Mouse (Mus musculus) forebrain, embryonic 16.5 days (tissue): ENCODE measurements at regions not wholly inside any gene's neighbourhood (a gene's known extent, or its start where the extent isn't known, plus 50 kb on each side); places are given as distances from the start of the nearest gene placed in this dataset.

Experiments
- ATAC-seq: fragments of 200-750 bp; cut with Nextera tagmentation; 2 replicates; pipeline ENCODE4 v1.8.0; 2017; ENCODE audit warnings: mild to moderate bottlenecking, moderate library complexity
- H3K27ac ChIP-seq: fragments of 300-500 bp; sonication (generic); 2 replicates; pipeline ENCODE4 v1.5.1; 2014; ENCODE audit warnings: low read length, control low read depth
- H3K27me3 ChIP-seq: fragments of 300-500 bp; sonication (generic); replicated peaks from 2 replicates; pipeline ENCODE4 v1.6.1; 2014; ENCODE audit warnings: low read length; ENCODE audit not compliant: control insufficient read depth, insufficient read depth
- H3K36me3 ChIP-seq: fragments of 300-500 bp; sonication (generic); 2 replicates; pipeline ENCODE4 v1.6.1; 2014; ENCODE audit not compliant: control insufficient read depth, insufficient read depth
- H3K4me1 ChIP-seq: fragments of 300-500 bp; sonication (generic); replicated peaks from 2 replicates; pipeline ENCODE4 v1.6.1; 2014; ENCODE audit warnings: low read length; ENCODE audit not compliant: control insufficient read depth, insufficient read depth
- H3K4me2 ChIP-seq: fragments of 300-500 bp; sonication (generic); 2 replicates; pipeline ENCODE4 v1.6.1; 2014; ENCODE audit warnings: mild to moderate bottlenecking, low read length, control low read depth
- H3K4me3 ChIP-seq: fragments of 300-500 bp; sonication (generic); replicated peaks from 2 replicates; pipeline ENCODE4 v1.5.1; 2014; ENCODE audit warnings: mild to moderate bottlenecking, low read length, control low read depth
- H3K9ac ChIP-seq: fragments of 300-500 bp; sonication (generic); replicated peaks from 2 replicates; pipeline ENCODE4 v1.6.1; 2014; ENCODE audit warnings: low read depth, low read length, control low read depth
- H3K9me3 ChIP-seq: fragments of 300-500 bp; sonication (generic); 2 replicates; pipeline ENCODE4 v1.6.1; 2016; ENCODE audit warnings: low read length; ENCODE audit not compliant: control insufficient read depth
- WGBS: fragments of 180-500 bp; shearing (Covaris S2); extraction: QIAGEN DNeasy Blood & Tissue Kit; methylation state at CpG from one replicate; pipeline ENCODE4 v1.1.7; 2014; 5-methylcytosine and 5-hydroxymethylcytosine counted together

DNA sequence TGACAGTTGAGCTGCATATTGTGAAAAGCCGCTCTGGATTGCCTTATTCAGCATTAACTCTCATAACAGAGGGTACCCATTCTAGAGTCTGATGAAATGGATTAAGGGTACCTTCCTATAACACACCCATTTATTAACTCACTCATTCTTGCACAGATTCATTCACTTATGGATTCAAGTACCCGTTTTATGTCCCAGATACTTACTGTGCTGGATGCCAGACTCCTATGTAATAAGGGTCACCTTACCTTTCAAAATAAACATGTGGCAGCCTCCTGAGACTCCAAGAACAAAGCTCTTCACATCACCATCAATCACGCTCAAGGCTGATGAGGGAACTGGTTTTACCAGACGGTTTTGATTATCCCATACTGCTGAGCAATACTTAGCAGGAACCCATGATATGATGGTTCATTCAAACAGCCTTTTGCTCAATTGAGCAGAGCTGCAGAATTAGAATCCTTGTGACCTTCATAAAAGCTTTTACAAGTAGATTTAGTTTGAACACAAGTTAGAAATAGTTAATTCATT is 505.2 kb upstream of the C030005K15Rik start:
- no peak overlapping the region for H3K9ac ChIP-seq
- ATAC-seq = no peak
- H3K27me3 ChIP-seq = no peaks in the 10 kb centered on the region
- H3K36me3 ChIP-seq = no peaks in the 10 kb centered on the region
- no peak overlapping the region for H3K4me3 ChIP-seq
- no peaks in the 10 kb centered on the region for H3K9me3 ChIP-seq
- H3K4me2 ChIP-seq = no peak overlapping the region
- no peak overlapping the region for H3K27ac ChIP-seq
- 84% methylated on average over 4 of the region's 4 CpGs for WGBS
- no peaks in the 10 kb centered on the region for H3K4me1 ChIP-seq

GRCm38 (mm10) chr10:98248311-98248710 is 521.8 kb upstream of the C030005K15Rik start:
- H3K9me3 ChIP-seq = no peaks in the 10 kb centered on the region
- no peak overlapping the region for H3K9ac ChIP-seq
- H3K27me3 ChIP-seq = no peaks in the 10 kb centered on the region
- no peaks in the 10 kb centered on the region for H3K4me1 ChIP-seq
- no peak overlapping the region for H3K4me3 ChIP-seq
- ATAC-seq = no peak
- H3K4me2 ChIP-seq = no peak overlapping the region
- H3K27ac ChIP-seq = no peak overlapping the region
- H3K36me3 ChIP-seq = no peaks in the 10 kb centered on the region
- 93% methylated on average over 1 of the region's 1 CpGs for WGBS

GRCm38 (mm10) chr10:98257980-98258707 is 531.6 kb upstream of the C030005K15Rik start:
- H3K4me1 ChIP-seq = no peaks in the 10 kb centered on the region
- WGBS = 64% methylated on average over 4 of the region's 4 CpGs
- H3K27me3 ChIP-seq = no peaks in the 10 kb centered on the region
- no peak overlapping the region for H3K4me2 ChIP-seq
- no peaks in the 10 kb centered on the region for H3K9me3 ChIP-seq
- H3K27ac ChIP-seq = no peak overlapping the region
- no peak overlapping the region for H3K9ac ChIP-seq
- no peaks in the 10 kb centered on the region for H3K36me3 ChIP-seq
- H3K4me3 ChIP-seq = no peak overlapping the region
- ATAC-seq = no peak

DNA sequence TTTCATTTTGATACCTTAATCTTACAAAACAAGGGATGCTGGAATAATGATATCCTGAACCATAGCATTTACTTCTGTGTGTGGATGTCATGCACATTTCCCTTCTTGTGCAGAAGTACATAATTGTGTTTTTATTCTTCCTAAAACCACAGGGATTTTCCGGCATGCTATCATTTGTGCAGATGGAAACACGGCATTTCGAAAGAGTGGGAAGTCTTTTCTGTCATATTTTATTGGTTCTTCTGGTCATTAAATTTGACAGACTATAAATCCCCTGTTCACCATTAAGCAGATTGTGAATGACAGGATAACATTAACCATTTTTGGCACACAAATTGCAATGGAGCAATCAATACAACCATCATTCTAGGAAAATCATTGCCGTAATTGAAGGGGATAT is 532.7 kb upstream of the C030005K15Rik start:
- Histone ChIP-seq H3K27ac (no peak overlapping the region), H3K36me3 (no peaks in the 10 kb centered on the region), H3K9ac (no peak overlapping the region), H3K9me3 (no peaks in the 10 kb centered on the region), H3K4me3 (no peak overlapping the region), H3K4me2 (no peak overlapping the region), H3K27me3 (no peaks in the 10 kb centered on the region), H3K4me1 (no peaks in the 10 kb centered on the region)
- ATAC-seq = no peak
- 78% methylated on average over 4 of the region's 4 CpGs for WGBS

- Histone ChIP-seq H3K9ac (no peak overlapping the region), H3K9me3 (no peaks in the 10 kb centered on the region), H3K4me2 (no peak overlapping the region), H3K36me3 (no peaks in the 10 kb centered on the region), H3K4me1 (no peaks in the 10 kb centered on the region), H3K4me3 (no peak overlapping the region), H3K27ac (no peak overlapping the region), H3K27me3 (no peaks in the 10 kb centered on the region)
- 91% methylated on average over 3 of the region's 3 CpGs for WGBS
- no peak for ATAC-seq
These were observed 542.0 kb upstream of the C030005K15Rik start for GRCm38 (mm10) chr10:98268511-98268910.

DNA sequence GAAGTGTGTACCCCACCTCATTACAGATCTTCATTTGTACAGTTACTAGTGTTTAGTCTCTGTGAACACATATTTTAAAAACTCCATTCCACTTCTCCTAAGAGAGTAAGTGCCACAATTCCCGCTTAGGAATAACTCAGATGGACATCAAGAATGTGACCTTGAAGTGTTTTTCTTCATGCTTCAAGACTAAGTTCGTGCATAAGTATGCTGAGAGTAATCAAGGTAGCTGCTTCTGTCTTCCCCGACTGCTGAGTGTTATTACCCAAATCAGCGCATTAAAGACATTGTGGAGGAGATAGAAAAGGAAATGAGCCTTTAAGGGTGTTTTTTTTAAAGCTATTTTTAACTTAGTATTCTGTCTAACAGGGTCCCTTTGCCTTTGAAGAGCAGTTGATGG is 565.1 kb upstream of the C030005K15Rik start:
- H3K4me3 ChIP-seq = no peak overlapping the region
- WGBS = 76% methylated on average over 4 of the region's 4 CpGs
- no peaks in the 10 kb centered on the region for H3K9me3 ChIP-seq
- no peak overlapping the region for H3K9ac ChIP-seq
- H3K4me2 ChIP-seq = no peak overlapping the region
- H3K27ac ChIP-seq = no peak overlapping the region
- H3K4me1 ChIP-seq = no peaks in the 10 kb centered on the region
- ATAC-seq = no peak
- no peaks in the 10 kb centered on the region for H3K27me3 ChIP-seq
- no peaks in the 10 kb centered on the region for H3K36me3 ChIP-seq

GRCm38 (mm10) chr10:98292140-98292539 is 565.6 kb upstream of the C030005K15Rik start:
- Histone ChIP-seq H3K4me2 (no peak overlapping the region), H3K27me3 (no peaks in the 10 kb centered on the region), H3K9ac (no peak overlapping the region), H3K27ac (no peak overlapping the region), H3K36me3 (no peaks in the 10 kb centered on the region), H3K9me3 (no peaks in the 10 kb centered on the region), H3K4me1 (no peaks in the 10 kb centered on the region), H3K4me3 (no peak overlapping the region)
- ATAC-seq = no peak
- 80% methylated on average over 2 of the region's 2 CpGs for WGBS

GRCm38 (mm10) chr10:98305667-98306066 is 579.1 kb upstream of the C030005K15Rik start:
- WGBS = 97% methylated on average over 1 of the region's 1 CpGs
- no peak overlapping the region for H3K9ac ChIP-seq
- no peak for ATAC-seq

DNA sequence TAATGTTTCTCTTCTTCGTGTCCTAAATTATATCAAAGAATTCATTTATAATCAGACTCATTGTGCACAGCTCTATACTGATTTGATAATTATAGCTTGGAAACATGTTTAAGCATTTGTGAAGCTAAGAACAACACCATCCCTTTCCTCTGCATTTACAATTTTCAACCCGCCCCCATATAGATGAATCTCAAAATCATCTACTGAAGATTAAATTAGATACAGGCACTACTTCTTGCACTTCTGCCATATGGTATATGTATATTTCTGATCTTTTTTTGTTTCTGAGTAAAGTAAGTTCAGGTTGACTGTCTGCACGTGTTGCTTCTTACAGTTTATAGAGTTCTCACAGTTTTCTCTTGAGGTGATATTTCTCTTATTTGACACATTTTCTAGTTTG is 583.1 kb upstream of the C030005K15Rik start:
- 80% methylated on average over 3 of the region's 3 CpGs for WGBS
- no peaks in the 10 kb centered on the region for H3K36me3 ChIP-seq
- H3K4me3 ChIP-seq = no peak overlapping the region
- no peak overlapping the region for H3K4me2 ChIP-seq
- no peaks in the 10 kb centered on the region for H3K9me3 ChIP-seq
- no peak overlapping the region for H3K27ac ChIP-seq
- H3K27me3 ChIP-seq = no peaks in the 10 kb centered on the region
- ATAC-seq = no peak
- H3K9ac ChIP-seq = no peak overlapping the region
- H3K4me1 ChIP-seq = no peaks in the 10 kb centered on the region

More at GRCm38 (mm10) chr10:98305667-98306066, 579.1 kb upstream of the C030005K15Rik start:
- H3K36me3 ChIP-seq = no peaks in the 10 kb centered on the region
- no peaks in the 10 kb centered on the region for H3K4me1 ChIP-seq
- H3K4me3 ChIP-seq = no peak overlapping the region
- H3K27me3 ChIP-seq = no peaks in the 10 kb centered on the region
- no peak overlapping the region for H3K27ac ChIP-seq
- no peak overlapping the region for H3K4me2 ChIP-seq
- no peaks in the 10 kb centered on the region for H3K9me3 ChIP-seq

- H3K4me2 ChIP-seq = no peak overlapping the region
- no peak overlapping the region for H3K27ac ChIP-seq
- ATAC-seq = no peak
- no peaks in the 10 kb centered on the region for H3K4me1 ChIP-seq
- no peaks in the 10 kb centered on the region for H3K27me3 ChIP-seq
- H3K36me3 ChIP-seq = no peaks in the 10 kb centered on the region
- no peaks in the 10 kb centered on the region for H3K9me3 ChIP-seq
- no peak overlapping the region for H3K4me3 ChIP-seq
- no peak overlapping the region for H3K9ac ChIP-seq
These were observed 584.8 kb upstream of the C030005K15Rik start for GRCm38 (mm10) chr10:98311403-98311802.
